In the genomic region with DNA sequence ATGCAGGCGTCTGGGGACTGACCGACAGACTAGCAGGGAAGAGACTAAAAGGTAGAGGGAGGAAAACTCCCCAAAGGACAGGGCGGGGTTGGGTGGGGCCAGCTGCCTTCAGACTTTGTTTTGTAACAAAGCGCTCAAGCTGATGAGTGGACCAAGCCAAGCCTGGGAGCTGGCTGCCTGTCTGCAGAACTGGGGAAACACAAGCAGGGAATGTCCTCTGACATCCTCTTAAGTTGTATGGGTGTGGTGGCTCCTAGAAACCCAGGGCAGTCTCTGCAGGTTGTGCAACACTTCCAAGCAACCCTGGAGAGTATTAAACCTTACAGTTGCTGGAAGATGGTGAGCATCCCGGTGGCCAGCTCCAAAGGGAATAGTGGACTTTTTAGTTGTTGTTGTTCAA, we compare ENCODE assay signal across 8 mouse cellular contexts. TPM values are rescaled to one million over a fixed set of nuclear protein-coding genes. Genes with fewer than 3 reads are reported as not detected.
DNase-seq lines count a peak whose midpoint lies in the region; ATAC-seq and TF ChIP-seq lines count a peak whose summit lies in the region.

No protein-coding gene starts in this region.

- peaks cover 17% of the 10 kb centered on the region for H3K27me3 ChIP-seq in hindbrain, embryonic 15.5 days

- TF ChIP-seq POLR2A in bone marrow macrophage, adult 2 months (IDR thresholded peaks at IDR 0.05; ENCODE audit: borderline replicate concordance, low read depth, low read length): no peak

- no peak overlapping the region for H3K9ac ChIP-seq in hindbrain, embryonic 15.5 days

- H3K4me1 ChIP-seq in bone marrow macrophage, adult 2 months (ENCODE audit: control insufficient read depth, insufficient read depth, low read length): peaks cover 38% of the 10 kb centered on the region
- H3K4me1 ChIP-seq in hindbrain, embryonic 15.5 days (replicated peaks): peaks cover 18% of the 10 kb centered on the region; the same call in 1 of the 2 replicates

- DNase-seq in gastrocnemius, adult 18-20 months (ENCODE audit: low spot score): peak; percentile 54
- DNase-seq in gastrocnemius, postnatal 4 days (ENCODE audit: low spot score in 2 of 2): no peak
- peak; percentile 83 for DNase-seq in lung, postnatal 36 days
- DNase-seq in thymus, postnatal 14 days: no peak
- DNase-seq in embryo, embryonic 11 days: no peak
- DNase-seq in thymus, postnatal 10 days (ENCODE audit: low spot score in 2 of 2): no peak

- peak overlapping the region; percentile 87 for H3K4me3 ChIP-seq in bone marrow macrophage, adult 2 months (ENCODE audit: insufficient read depth, low read length)
- H3K4me3 ChIP-seq in hindbrain, embryonic 15.5 days: peak overlapping the region; percentile 53

- no peaks in the 10 kb centered on the region for H3K9me3 ChIP-seq in hindbrain, embryonic 15.5 days

- 0 out of 2 replicates have a peak overlapping the region, but pooled peaks have one; percentile 2 for H3K27ac ChIP-seq in bone marrow macrophage, adult 2 months (ENCODE audit: insufficient read depth, low read depth, low read length)
- no peak overlapping the region for H3K27ac ChIP-seq in hindbrain, embryonic 15.5 days (replicated peaks)

- peak overlapping the region; percentile 92 for H3K4me2 ChIP-seq in hindbrain, embryonic 15.5 days

- 56% methylated on average over 5 of the region's 5 CpGs for WGBS in hindbrain, embryonic 15.5 days

- H3K36me3 ChIP-seq in hindbrain, embryonic 15.5 days: no peaks in the 10 kb centered on the region

- ATAC-seq in hindbrain, embryonic 15.5 days (ENCODE audit: low FRiP score, low read depth): no peak

- TF ChIP-seq CTCF in bone marrow macrophage, adult 2 months (IDR thresholded peaks at IDR 0.05; ENCODE audit: low read depth, low read length): no peak

RNA-seq across cellular contexts. Expression of a gene that starts 1.4 kb away (rescaled TPM):
- total RNA-seq in gastrocnemius, adult 18-20 months (2021): 10 to 100 TPM; 18.2 to 26.0 TPM
- total RNA-seq in gastrocnemius, postnatal 4 days (2021): 100 to 1,000 TPM in 1 of 2 experiments, 10 to 100 TPM in 1; 99.0 to 103 TPM
- 321 and 343 TPM in 2 replicates for polyA plus RNA-seq in bone marrow macrophage, adult 2 months (2012; ENCODE audit: insufficient read depth, insufficient read length, missing spikeins)
- polyA plus RNA-seq in hindbrain, embryonic 15.5 days (2015; fragmentation: Nextera tagmentation; extraction: Ambion mirVana): 108 TPM in 2 replicates

RNA-seq across cellular contexts. Expression of a gene that starts 53.4 kb away (rescaled TPM):
- 10 to 100 TPM; 16.3 to 18.7 TPM for total RNA-seq in gastrocnemius, adult 18-20 months (2021)
- total RNA-seq in gastrocnemius, postnatal 4 days (2021): 10 to 100 TPM; 26.3 to 26.7 TPM
- 9.0 and 11.0 TPM in 2 replicates for polyA plus RNA-seq in bone marrow macrophage, adult 2 months (2012; ENCODE audit: insufficient read depth, insufficient read length, missing spikeins)
- 10.2 and 10.8 TPM in 2 replicates for polyA plus RNA-seq in hindbrain, embryonic 15.5 days (2015; fragmentation: Nextera tagmentation; extraction: Ambion mirVana)

Comparison
In these comparisons a context has a peak if more than half of its experiments do, and no peak if none do; other contexts are left out.
1. DNase-seq: peak in gastrocnemius, adult 18-20 months (single experiment) and lung, postnatal 36 days (single experiment); none in gastrocnemius, postnatal 4 days (0 of 2), thymus, postnatal 14 days (single experiment), embryo, embryonic 11 days (single experiment) and thymus, postnatal 10 days (0 of 2).